Comparison of ENCODE assay signal across 22 mouse cellular contexts in genomic region chr12:82220367-82221089, GRCm38 (mm10). TPM values are rescaled to one million over a fixed set of nuclear protein-coding genes. Genes with fewer than 3 reads are reported as not detected.
DNase-seq lines count a peak whose midpoint lies in the region; ATAC-seq and TF ChIP-seq lines count a peak whose summit lies in the region.
"Had no signal": no experiment of that assay in that cellular context is flagged by ENCODE, and none has a peak within 500 bp of the region (broad histone marks: within the 10 kb centered on the region; RNA-seq: fewer than 3 reads in every experiment).

No protein-coding gene starts in this region.

- H3K27ac ChIP-seq in MEL (ENCODE audit: control insufficient read depth, low read depth, low read length) = no peak overlapping the region
- peak overlapping the region; percentile 47; the same call in 1 of the 2 replicates for H3K27ac ChIP-seq in kidney, postnatal 0 days
- no peak overlapping the region for H3K27ac ChIP-seq in forebrain, postnatal 0 days (ENCODE audit: low read depth, low read length)
- H3K27ac ChIP-seq: forebrain, embryonic 15.5 days; heart, adult 2 months; heart, embryonic 15.5 days; hindbrain, embryonic 13.5 days; hindbrain, postnatal 0 days had no signal

- H3K36me3 ChIP-seq in MEL (ENCODE audit: control insufficient read depth in 1 of 2, insufficient read depth in 2 of 2, low read length in 2 of 2) = peaks cover 0 to 23% of the 10 kb centered on the region in 2 experiments; a peak in 2 of 4 replicates
- H3K36me3 ChIP-seq in kidney, postnatal 0 days (ENCODE audit: insufficient read depth, low read length) = no peaks in the 10 kb centered on the region
- no peaks in the 10 kb centered on the region for H3K36me3 ChIP-seq in forebrain, postnatal 0 days (ENCODE audit: insufficient read depth)
- H3K36me3 ChIP-seq: forebrain, embryonic 15.5 days; heart, embryonic 15.5 days; hindbrain, embryonic 13.5 days had no signal

- ATAC-seq in kidney, postnatal 0 days (replicated peaks; ENCODE audit: low FRiP score, low read depth) = no peak; the same call in 1 of the 2 replicates
- ATAC-seq in forebrain, postnatal 0 days = no peak
- ATAC-seq: CD4-positive, CD25-positive, alpha-beta regulatory T cell, adult 4 months; forebrain, embryonic 15.5 days; hindbrain, postnatal 0 days had no signal

- H3K4me3 ChIP-seq in MEL (ENCODE audit: control insufficient read depth in 1 of 2, insufficient read depth in 1 of 2, low read depth in 2 of 2, low read length in 2 of 2) = no peak overlapping the region
- no peak overlapping the region for H3K4me3 ChIP-seq in kidney, postnatal 0 days (replicated peaks; ENCODE audit: low read depth, low read length)
- no peak overlapping the region for H3K4me3 ChIP-seq in forebrain, postnatal 0 days (ENCODE audit: low read depth, low read length)
- H3K4me3 ChIP-seq: forebrain, embryonic 15.5 days; heart, adult 2 months; heart, embryonic 15.5 days; hindbrain, embryonic 13.5 days had no signal

- no peak for TF ChIP-seq POLR2A in MEL (IDR thresholded peaks at IDR 0.05; ENCODE audit: control insufficient read depth in 1 of 2, insufficient read depth in 1 of 2, low read depth in 1 of 2, low read length in 2 of 2, poor library complexity in 1 of 2)

- DNase-seq in 416B (ENCODE audit: low read depth) = peak; percentile 41
- no peak for DNase-seq in MEL (ENCODE audit: low read depth, low spot score)
- DNase-seq in kidney, postnatal 0 days (ENCODE audit: low spot score) = peak; percentile 55
- DNase-seq in kidney, postnatal 36 days = peak; percentile 29 to 50
- DNase-seq in left cerebral cortex, postnatal 4 days = no peak
- no peak for DNase-seq in urinary bladder, postnatal 4 days (ENCODE audit: low spot score in 2 of 2)
- DNase-seq in forebrain, postnatal 0 days = no peak
- DNase-seq: adrenal gland, postnatal 10 days; B cell, adult 2 months; cerebellum, adult 18-20 months; cerebellum, adult 9-11 months; cerebellum, postnatal 36 days; gastrocnemius, postnatal 10 days; heart, adult 2 months; heart, postnatal 14 days had no signal

- TF ChIP-seq CTCF in MEL (IDR thresholded peaks at IDR 0.05 in 2 of 3, conservative IDR thresholded peaks at IDR 0.05 in 1 of 3; ENCODE audit: control insufficient read depth in 1 of 3, insufficient read depth in 1 of 3, low read depth in 2 of 3, low read length in 3 of 3, poor library complexity in 1 of 3, severe bottlenecking in 1 of 3) = no peak
- no peak for TF ChIP-seq CTCF in kidney, postnatal 0 days (IDR thresholded peaks at IDR 0.05; ENCODE audit: low read depth)
- no peak for TF ChIP-seq CTCF in forebrain, postnatal 0 days (IDR thresholded peaks at IDR 0.05; ENCODE audit: low read depth)

- peaks cover 22 to 35% of the 10 kb centered on the region in 2 experiments for H3K4me1 ChIP-seq in MEL (ENCODE audit: control insufficient read depth in 1 of 2, insufficient read depth in 2 of 2, low read length in 2 of 2)
- peaks cover 4% of the 10 kb centered on the region for H3K4me1 ChIP-seq in kidney, postnatal 0 days (replicated peaks; ENCODE audit: insufficient read depth, low read length)
- H3K4me1 ChIP-seq in forebrain, postnatal 0 days (ENCODE audit: insufficient read depth) = no peaks in the 10 kb centered on the region
- H3K4me1 ChIP-seq: forebrain, embryonic 15.5 days had no signal

- TF ChIP-seq EP300 in MEL (IDR thresholded peaks at IDR 0.05; ENCODE audit: low read depth in 1 of 2, low read length in 2 of 2) = no peak

- no peak for TF ChIP-seq RAD21 in MEL (IDR thresholded peaks at IDR 0.05; ENCODE audit: low read depth, low read length)

- H3K4me2 ChIP-seq in kidney, postnatal 0 days (ENCODE audit: low read length) = no peak overlapping the region
- H3K4me2 ChIP-seq in forebrain, postnatal 0 days (ENCODE audit: low read depth) = no peak overlapping the region
- H3K4me2 ChIP-seq: forebrain, embryonic 15.5 days; heart, embryonic 11.5 days; heart, embryonic 15.5 days; hindbrain, embryonic 13.5 days had no signal

- peaks cover 5% of the 10 kb centered on the region for H3K79me2 ChIP-seq in MEL (ENCODE audit: control insufficient read depth, insufficient read depth, low read length, poor library complexity)

- no peak overlapping the region for H3K9ac ChIP-seq in MEL (ENCODE audit: control insufficient read depth, low read depth, low read length, poor library complexity, severe bottlenecking)
- H3K9ac ChIP-seq in kidney, postnatal 0 days (ENCODE audit: low read depth, low read length) = no peak overlapping the region
- H3K9ac ChIP-seq in forebrain, postnatal 0 days = no peak overlapping the region
- H3K9ac ChIP-seq: forebrain, embryonic 15.5 days; heart, embryonic 15.5 days; hindbrain, embryonic 13.5 days had no signal

- no peaks in the 10 kb centered on the region for H3K9me3 ChIP-seq in MEL (replicated peaks; ENCODE audit: insufficient read depth, low read length)
- H3K9me3 ChIP-seq in kidney, postnatal 0 days (replicated peaks; ENCODE audit: low read length) = no peaks in the 10 kb centered on the region
- H3K9me3 ChIP-seq in forebrain, postnatal 0 days (ENCODE audit: low read length) = no peaks in the 10 kb centered on the region
- H3K9me3 ChIP-seq: forebrain, embryonic 15.5 days; G1E; heart, embryonic 15.5 days; hindbrain, embryonic 13.5 days had no signal

- intact Hi-C loops in left cerebral cortex, postnatal 4 days (cut with DNase I) = no loop called here

- H3K27me3 ChIP-seq in MEL (ENCODE audit: control insufficient read depth in 1 of 2, insufficient read depth in 2 of 2, low read length in 2 of 2) = no peaks in the 10 kb centered on the region
- no peaks in the 10 kb centered on the region for H3K27me3 ChIP-seq in kidney, postnatal 0 days (ENCODE audit: insufficient read depth, low read length)
- no peaks in the 10 kb centered on the region for H3K27me3 ChIP-seq in forebrain, postnatal 0 days (ENCODE audit: insufficient read depth, low read length)
- H3K27me3 ChIP-seq: forebrain, embryonic 15.5 days; heart, embryonic 15.5 days; hindbrain, embryonic 13.5 days had no signal

- 39% methylated on average over 5 of the region's 5 CpGs for WGBS in kidney, postnatal 0 days
- WGBS in forebrain, postnatal 0 days = 91% methylated on average over 5 of the region's 5 CpGs

TF ChIP-seq in MEL, 35 proteins besides CTCF, POLR2A, EP300 and RAD21:
- TF ChIP-seq ZNF384 (IDR thresholded peaks at IDR 0.05; ENCODE audit: low read depth, low read length) (0 out of 2 replicates have a peak, but pooled peaks have one; percentile 8), USF1 (IDR thresholded peaks at IDR 0.05; ENCODE audit: low read depth, low read length) (peak; percentile 54), ELF1 (IDR thresholded peaks at IDR 0.05; ENCODE audit: low read depth, low read length) (no peak)

RNA-seq across cellular contexts. Expression of gene Sipa1l1, which starts 51.4 kb away (rescaled TPM):
- 18.1 and 30.1 TPM in 2 replicates for total RNA-seq in MEL (2012; rRNA removed)
- polyA plus RNA-seq in MEL (2012; ENCODE audit: insufficient read depth in 1 of 2, insufficient read length in 2 of 2, low read depth in 1 of 2, low replicate concordance in 2 of 2, missing spikeins in 1 of 2) = 10 to 100 TPM; 19.3 to 42.7 TPM
- 17.3 and 20.4 TPM in 2 replicates for polyA plus RNA-seq in kidney, postnatal 0 days (2015; fragmentation: Nextera tagmentation; extraction: Ambion mirVana)
- total RNA-seq in left cerebral cortex, postnatal 4 days (2021) = 10 to 100 TPM; 76.5 to 80.0 TPM
- total RNA-seq in forebrain, postnatal 0 days (2014; rRNA removed) = 38.1 and 43.1 TPM in 2 replicates
- polyA plus RNA-seq in forebrain, postnatal 0 days (2015; fragmentation: Nextera tagmentation; extraction: Ambion mirVana) = 7.8 and 13.4 TPM in 2 replicates

Comparison
In these comparisons a context has a peak if more than half of its experiments do, and no peak if none do; other contexts are left out.
1. DNase-seq: peak in 416B (single experiment), kidney, postnatal 0 days (single experiment) and kidney, postnatal 36 days (2 of 2); none in MEL (single experiment), left cerebral cortex, postnatal 4 days (single experiment), urinary bladder, postnatal 4 days (0 of 2) and forebrain, postnatal 0 days (single experiment).